Mouse (Mus musculus) C2C12 (cell line): Measurements from ENCODE around the gene Fbxl20.

ENCODE experiments used
- CTCF ChIP-seq: IDR thresholded peaks from one replicate; pipeline ENCODE4 v1.5.1; 2011; ENCODE audit not compliant: control insufficient read depth, insufficient read depth, insufficient read length
- MAX ChIP-seq: IDR thresholded peaks from one replicate; pipeline ENCODE4 v1.6.1; 2011; ENCODE audit warnings: mild to moderate bottlenecking, control low read depth

- TF ChIP-seq CTCF (no peak), MAX (no peak)
Observed at GRCm38 (mm10) chr11:98138894-98139293, 11.3 kb downstream of the Fbxl20 start.
